Mouse (Mus musculus): ENCODE results near the gene Hist1h3b. TPM values are rescaled to one million over a fixed set of nuclear protein-coding genes. Genes with fewer than 3 reads are reported as not detected.
"Not testable (repeated sequence)": the region's sequence is repeated elsewhere in the genome, so short reads cannot be mapped to it uniquely, and the experiment has no call there.

The Hist1h3b gene
- polyA plus RNA-seq, 1 experiment from 2014 or later = 1.5 TPM

- peak; percentile 21; the same call in 1 of the 2 replicates for ATAC-seq
- peak overlapping the region; percentile 73 for H3K9ac ChIP-seq (ENCODE audit: low read depth, low read length)
- H3K4me1 ChIP-seq (replicated peaks; ENCODE audit: control insufficient read depth, insufficient read depth, low read length) = no peaks in the 10 kb centered on the region
- peak overlapping the region; percentile 55 for H3K4me3 ChIP-seq (ENCODE audit: low read depth, low read length)
- peak overlapping the region; percentile 77 for H3K27ac ChIP-seq (ENCODE audit: low read depth, low read length)
- WGBS = 29% methylated on average over 14 of the region's 15 CpGs
- no peak for TF ChIP-seq CTCF (IDR thresholded peaks at IDR 0.05; ENCODE audit: low read depth)
- H3K4me2 ChIP-seq (replicated peaks; ENCODE audit: low read depth) = peak overlapping the region; percentile 83
- H3K36me3 ChIP-seq (ENCODE audit: control insufficient read depth, insufficient read depth) = no peaks in the 10 kb centered on the region
- H3K27me3 ChIP-seq (replicated peaks; ENCODE audit: control insufficient read depth, insufficient read depth, low read length) = no peaks in the 10 kb centered on the region
- H3K9me3 ChIP-seq (ENCODE audit: control insufficient read depth) = no peaks in the 10 kb centered on the region
Measured at GRCm38 (mm10) chr13:23709714-23710373, 42.2 kb upstream of the Hist1h3b start.

DNA sequence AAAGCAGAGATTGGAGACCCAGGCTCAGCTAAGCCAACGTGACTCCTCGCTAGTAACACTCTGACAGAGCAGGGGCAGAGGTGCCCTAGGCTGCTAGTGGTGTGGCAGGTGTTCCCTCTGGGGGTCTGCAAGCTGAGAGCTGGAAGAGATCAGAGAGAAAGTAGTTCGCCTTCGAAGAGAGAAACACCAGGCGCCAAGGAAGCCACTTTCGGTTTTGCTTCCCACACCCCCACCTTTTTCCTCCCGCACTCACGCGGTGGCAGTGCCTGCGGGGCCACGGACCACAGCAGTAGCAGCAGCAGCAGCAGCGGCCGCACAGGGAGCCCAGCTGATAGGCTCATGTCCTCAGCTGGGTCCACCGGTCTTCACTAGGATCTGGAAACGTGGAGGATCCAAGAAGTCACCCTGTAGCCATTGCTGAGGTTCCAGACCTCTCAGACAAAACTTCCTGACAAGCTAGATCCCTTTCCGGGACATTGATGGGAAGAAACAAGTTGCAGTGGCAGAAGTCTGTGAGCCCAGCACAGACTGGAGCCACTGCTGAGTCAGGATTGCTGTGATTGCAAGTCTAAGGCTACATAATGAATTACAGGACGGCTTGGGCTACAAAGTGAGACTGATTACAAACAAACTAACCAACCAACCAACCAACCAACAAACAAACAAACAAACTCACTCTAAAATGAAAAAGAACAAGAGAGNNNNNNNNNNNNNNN, 41.5 kb upstream of the Hist1h3b start, which contains the start of gene Hfe:
TSS of gene Hfe (minus strand) at position 481 of the 716 bp plus-strand sequence.
- Histone ChIP-seq H3K4me2 (replicated peaks; ENCODE audit: low read depth) (peak within 1 kb of the TSS; percentile 83), H3K9me3 (ENCODE audit: control insufficient read depth) (no peaks in the 10 kb centered on the region), H3K36me3 (ENCODE audit: control insufficient read depth, insufficient read depth) (no peaks in the 10 kb centered on the region), H3K27ac (ENCODE audit: low read depth, low read length) (peak within 1 kb of the TSS; percentile 77), H3K9ac (ENCODE audit: low read depth, low read length) (peak within 1 kb of the TSS; percentile 73), H3K4me1 (replicated peaks; ENCODE audit: control insufficient read depth, insufficient read depth, low read length) (no peaks in the 10 kb centered on the region), H3K27me3 (replicated peaks; ENCODE audit: control insufficient read depth, insufficient read depth, low read length) (no peaks in the 10 kb centered on the region), H3K4me3 (ENCODE audit: low read depth, low read length) (peak within 1 kb of the TSS; percentile 55)
- ATAC-seq = peak; percentile 76
- no peak for TF ChIP-seq CTCF (IDR thresholded peaks at IDR 0.05; ENCODE audit: low read depth)
- WGBS = 4% methylated on average over 17 of the region's 17 CpGs

GRCm38 (mm10) chr13:23716261-23717042, 35.6 kb upstream of the Hist1h3b start:
- Histone ChIP-seq H3K27me3 (replicated peaks; ENCODE audit: control insufficient read depth, insufficient read depth, low read length) (no peaks in the 10 kb centered on the region), H3K36me3 (ENCODE audit: control insufficient read depth, insufficient read depth) (no peaks in the 10 kb centered on the region), H3K4me3 (ENCODE audit: low read depth, low read length) (no peak overlapping the region), H3K9me3 (ENCODE audit: control insufficient read depth) (no peaks in the 10 kb centered on the region), H3K4me2 (replicated peaks; ENCODE audit: low read depth) (no peak overlapping the region), H3K9ac (ENCODE audit: low read depth, low read length) (no peak overlapping the region), H3K4me1 (replicated peaks; ENCODE audit: control insufficient read depth, insufficient read depth, low read length) (no peaks in the 10 kb centered on the region), H3K27ac (ENCODE audit: low read depth, low read length) (no peak overlapping the region)
- ATAC-seq = no peak
- 74% methylated on average over 5 of the region's 5 CpGs for WGBS
- no peak for TF ChIP-seq CTCF (IDR thresholded peaks at IDR 0.05; ENCODE audit: low read depth)

DNA sequence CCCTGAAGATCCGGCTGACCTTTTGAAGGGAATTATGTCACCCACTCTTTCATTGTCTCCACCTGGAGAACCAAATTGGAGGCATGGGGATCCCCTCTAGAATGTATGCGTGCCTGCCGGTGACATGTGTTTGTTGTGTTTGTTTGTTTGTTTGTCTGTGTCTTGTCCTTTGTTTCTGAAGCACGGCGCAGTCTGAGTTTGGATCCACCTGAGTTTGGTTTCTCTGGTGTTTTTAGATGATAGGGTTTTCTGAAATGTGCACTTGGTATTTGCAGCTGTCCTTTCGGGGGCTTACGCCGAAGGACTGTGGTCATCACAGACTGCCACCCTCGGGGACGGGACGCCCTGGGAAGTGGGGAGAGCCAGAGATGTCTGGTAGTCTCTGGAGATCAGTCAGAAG, 34.9 kb upstream of the Hist1h3b start:
- ATAC-seq = no peak
- 60% methylated on average over 11 of the region's 11 CpGs for WGBS

DNA sequence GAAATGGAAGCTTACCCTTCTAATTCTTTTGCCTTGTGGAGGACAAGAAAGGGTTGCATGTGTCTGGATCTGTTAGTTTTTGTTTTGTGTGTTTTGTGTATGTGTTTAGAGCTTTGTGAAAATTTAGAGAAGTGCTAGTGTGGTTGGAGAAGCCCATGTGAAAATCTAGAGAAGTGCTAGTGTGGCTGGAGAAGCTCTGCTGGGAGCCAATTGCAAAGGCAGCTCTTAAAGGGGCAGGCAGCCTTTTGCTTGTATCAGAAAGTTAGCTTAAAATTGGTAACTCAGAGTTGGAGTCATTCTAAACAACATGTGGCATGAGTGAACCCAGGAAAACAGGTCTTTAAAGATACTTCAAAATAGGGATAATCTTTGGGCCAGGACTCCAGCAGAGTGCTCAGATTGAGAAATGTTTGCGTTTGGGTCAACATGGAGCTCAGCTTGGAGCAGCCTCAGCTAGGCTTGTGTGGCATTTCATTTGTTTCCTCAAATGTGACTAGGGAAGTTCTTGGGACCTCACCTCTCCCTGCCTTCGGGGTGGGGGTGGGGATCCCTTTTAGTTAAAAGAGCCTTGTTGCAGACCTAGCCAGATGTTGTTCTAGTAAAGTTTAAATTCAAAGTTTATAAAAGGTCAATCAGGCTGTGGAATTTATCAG, 34.3 kb upstream of the Hist1h3b start:
- H3K9me3 ChIP-seq (ENCODE audit: control insufficient read depth); ATAC-seq; H3K36me3 ChIP-seq (ENCODE audit: control insufficient read depth, insufficient read depth); H3K4me2 ChIP-seq (replicated peaks; ENCODE audit: low read depth); H3K9ac ChIP-seq (ENCODE audit: low read depth, low read length); H3K27me3 ChIP-seq (replicated peaks; ENCODE audit: control insufficient read depth, insufficient read depth, low read length); H3K27ac ChIP-seq (ENCODE audit: low read depth, low read length); H3K4me1 ChIP-seq (replicated peaks; ENCODE audit: control insufficient read depth, insufficient read depth, low read length); H3K4me3 ChIP-seq (ENCODE audit: low read depth, low read length): not testable (repeated sequence)
- WGBS = 22% methylated on average over 2 of the region's 2 CpGs

More for the DNA sequence above, 34.9 kb upstream of the Hist1h3b start:
- Histone ChIP-seq H3K4me1 (replicated peaks; ENCODE audit: control insufficient read depth, insufficient read depth, low read length) (no peaks in the 10 kb centered on the region), H3K9me3 (ENCODE audit: control insufficient read depth) (no peaks in the 10 kb centered on the region), H3K27me3 (replicated peaks; ENCODE audit: control insufficient read depth, insufficient read depth, low read length) (no peaks in the 10 kb centered on the region), H3K36me3 (ENCODE audit: control insufficient read depth, insufficient read depth) (no peaks in the 10 kb centered on the region), H3K4me2 (replicated peaks; ENCODE audit: low read depth) (no peak overlapping the region), H3K9ac (ENCODE audit: low read depth, low read length) (no peak overlapping the region), H3K4me3 (ENCODE audit: low read depth, low read length) (no peak overlapping the region), H3K27ac (ENCODE audit: low read depth, low read length) (no peak overlapping the region)
- no peak for TF ChIP-seq CTCF (IDR thresholded peaks at IDR 0.05; ENCODE audit: low read depth)

DNA sequence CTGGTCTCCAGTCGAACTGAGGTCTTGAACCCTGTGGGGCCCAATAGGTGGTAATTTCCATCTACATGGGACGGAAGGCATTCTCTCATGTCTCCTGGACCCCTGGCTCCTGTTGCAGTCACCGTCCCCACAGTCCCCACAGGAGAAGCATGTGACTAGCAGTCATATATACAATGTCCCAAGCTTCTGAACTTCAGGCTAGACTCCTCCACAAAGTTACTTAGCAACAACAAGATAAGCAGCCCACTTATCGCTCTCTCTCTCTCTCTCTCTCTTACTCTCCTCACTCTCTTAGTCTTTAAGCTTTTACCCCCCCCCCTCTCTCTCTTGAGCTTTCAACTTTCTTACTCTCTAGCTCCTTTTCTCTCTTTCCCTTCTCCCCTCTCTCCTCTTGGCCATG, 27.8 kb upstream of the Hist1h3b start:
- ATAC-seq = no peak
- Histone ChIP-seq H3K4me1 (replicated peaks; ENCODE audit: control insufficient read depth, insufficient read depth, low read length) (no peaks in the 10 kb centered on the region), H3K9ac (ENCODE audit: low read depth, low read length) (no peak overlapping the region), H3K27me3 (replicated peaks; ENCODE audit: control insufficient read depth, insufficient read depth, low read length) (no peaks in the 10 kb centered on the region), H3K9me3 (ENCODE audit: control insufficient read depth) (no peaks in the 10 kb centered on the region), H3K27ac (ENCODE audit: low read depth, low read length) (no peak overlapping the region), H3K36me3 (ENCODE audit: control insufficient read depth, insufficient read depth) (no peaks in the 10 kb centered on the region), H3K4me3 (ENCODE audit: low read depth, low read length) (no peak overlapping the region), H3K4me2 (replicated peaks; ENCODE audit: low read depth) (no peak overlapping the region)
- TF ChIP-seq CTCF (IDR thresholded peaks at IDR 0.05; ENCODE audit: low read depth) = no peak
- WGBS = 76% methylated on average over 4 of the region's 4 CpGs

Data from intestine, postnatal 0 days (tissue).